Mouse (Mus musculus): ENCODE measurements around the gene Gm42742. TPM values are rescaled to one million over a fixed set of nuclear protein-coding genes. Genes with fewer than 3 reads are reported as not detected.

The Gm42742 gene
- polyA plus RNA-seq, 1 experiment: 22.1 TPM

Other genes with a start within 250 kb of the Gm42742 start
- gene Ypel3, start 244.1 kb downstream of the Gm42742 start, polyA plus RNA-seq (2012; rRNA removed): 84.4 and 90.5 TPM in 2 replicates
- 0.87 and 1.6 TPM in 2 replicates for gene Tbx6, start 239.6 kb downstream of the Gm42742 start, polyA plus RNA-seq (2012; rRNA removed)
- 245 and 253 TPM in 2 replicates for gene Ppp4c, start 228.6 kb downstream of the Gm42742 start, polyA plus RNA-seq (2012; rRNA removed)
- 1.9 and 2.6 TPM in 2 replicates for gene Fam57b, start 223.4 kb downstream of the Gm42742 start, polyA plus RNA-seq (2012; rRNA removed)
- not detected in 2 replicates for gene 4930451I11Rik, start 189.5 kb downstream of the Gm42742 start, polyA plus RNA-seq (2012; rRNA removed)
- gene Doc2a, start 173.7 kb downstream of the Gm42742 start, polyA plus RNA-seq (2012; rRNA removed): not detected in 2 replicates
- gene Hirip3, start 159.1 kb downstream of the Gm42742 start, polyA plus RNA-seq (2012; rRNA removed): 9.4 and 13.4 TPM in 2 replicates
- gene Ino80e, start 158.7 kb downstream of the Gm42742 start, polyA plus RNA-seq (2012; rRNA removed): 36.5 and 39.3 TPM in 2 replicates
- 37.8 and 51.7 TPM in 2 replicates for gene Taok2, start 136.4 kb downstream of the Gm42742 start, polyA plus RNA-seq (2012; rRNA removed)
- 64.4 and 92.1 TPM in 2 replicates for gene Tmem219, start 98.2 kb downstream of the Gm42742 start, polyA plus RNA-seq (2012; rRNA removed)
- 9.5 and 13.9 TPM in 2 replicates for gene Kctd13, start 92.2 kb downstream of the Gm42742 start, polyA plus RNA-seq (2012; rRNA removed)
- gene Asphd1, start 71.5 kb downstream of the Gm42742 start, polyA plus RNA-seq (2012; rRNA removed): 0.43 and 0.45 TPM in 2 replicates
- gene Sez6l2, start 70.5 kb downstream of the Gm42742 start, polyA plus RNA-seq (2012; rRNA removed): 2.9 and 3.4 TPM in 2 replicates
- gene Cdipt, start 45.2 kb downstream of the Gm42742 start, polyA plus RNA-seq (2012; rRNA removed): 324 and 348 TPM in 2 replicates
- gene Cdiptos, start 45.0 kb downstream of the Gm42742 start, polyA plus RNA-seq (2012; rRNA removed): 0.80 and 1.1 TPM in 2 replicates
- gene Mvp, start 6.5 kb downstream of the Gm42742 start, polyA plus RNA-seq (2012; rRNA removed): 185 and 289 TPM in 2 replicates
- 0.45 and 3.0 TPM in 2 replicates for gene Pagr1b, start 4.6 kb downstream of the Gm42742 start, polyA plus RNA-seq (2012; rRNA removed)
- 5.3 and 11.3 TPM in 2 replicates for gene Pagr1a, start 3.7 kb downstream of the Gm42742 start, polyA plus RNA-seq (2012; rRNA removed)
- gene Prrt2, start 114 bp upstream of the Gm42742 start, polyA plus RNA-seq (2012; rRNA removed): 1.7 and 2.5 TPM in 2 replicates
- 102 and 115 TPM in 2 replicates for gene Maz, start 5.9 kb upstream of the Gm42742 start, polyA plus RNA-seq (2012; rRNA removed)
- 18.4 and 19.3 TPM in 2 replicates for gene Kif22, start 21.4 kb upstream of the Gm42742 start, polyA plus RNA-seq (2012; rRNA removed)
- gene Zg16, start 66.2 kb upstream of the Gm42742 start, polyA plus RNA-seq (2012; rRNA removed): 7,033 and 9,267 TPM in 2 replicates
- 12.4 and 16.5 TPM in 2 replicates for gene AI467606, start 70.3 kb upstream of the Gm42742 start, polyA plus RNA-seq (2012; rRNA removed)
- gene Qprt, start 101.1 kb upstream of the Gm42742 start, polyA plus RNA-seq (2012; rRNA removed): 1.5 TPM in 2 replicates
- 3.7 and 5.7 TPM in 2 replicates for gene Spn, start 116.7 kb upstream of the Gm42742 start, polyA plus RNA-seq (2012; rRNA removed)
- gene Cd2bp2, start 175.0 kb upstream of the Gm42742 start, polyA plus RNA-seq (2012; rRNA removed): 25.1 and 28.6 TPM in 2 replicates
- 30.0 and 34.2 TPM in 2 replicates for gene Tbc1d10b, start 187.4 kb upstream of the Gm42742 start, polyA plus RNA-seq (2012; rRNA removed)
- 2.5 and 4.1 TPM in 2 replicates for gene Mylpf, start 187.8 kb upstream of the Gm42742 start, polyA plus RNA-seq (2012; rRNA removed)
- gene Zfp553, start 212.0 kb upstream of the Gm42742 start, polyA plus RNA-seq (2012; rRNA removed): 5.7 and 7.9 TPM in 2 replicates
- gene Sept1, start 212.0 kb upstream of the Gm42742 start, polyA plus RNA-seq (2012; rRNA removed): 32.4 and 34.6 TPM in 2 replicates
- gene Zfp771, start 223.2 kb upstream of the Gm42742 start, polyA plus RNA-seq (2012; rRNA removed): 25.7 and 34.0 TPM in 2 replicates
- gene Dctpp1, start 239.6 kb upstream of the Gm42742 start, polyA plus RNA-seq (2012; rRNA removed): 79.9 and 80.9 TPM in 2 replicates

All from large intestine, adult 2 months (tissue).